Mouse (Mus musculus) layer of hippocampus, adult 9-11 months (tissue): ENCODE measurements at regions not wholly inside any gene's neighbourhood (a gene's known extent, or its start where the extent isn't known, plus 50 kb on each side); places are given as distances from the start of the nearest gene placed in this dataset.
A peak's percentile ranks its signal among the peaks of the same experiment; 100 is the strongest.

Experiments used
- DNase-seq: peaks from one replicate; pipeline ENCODE4 v3.0.0; 2022

DNA sequence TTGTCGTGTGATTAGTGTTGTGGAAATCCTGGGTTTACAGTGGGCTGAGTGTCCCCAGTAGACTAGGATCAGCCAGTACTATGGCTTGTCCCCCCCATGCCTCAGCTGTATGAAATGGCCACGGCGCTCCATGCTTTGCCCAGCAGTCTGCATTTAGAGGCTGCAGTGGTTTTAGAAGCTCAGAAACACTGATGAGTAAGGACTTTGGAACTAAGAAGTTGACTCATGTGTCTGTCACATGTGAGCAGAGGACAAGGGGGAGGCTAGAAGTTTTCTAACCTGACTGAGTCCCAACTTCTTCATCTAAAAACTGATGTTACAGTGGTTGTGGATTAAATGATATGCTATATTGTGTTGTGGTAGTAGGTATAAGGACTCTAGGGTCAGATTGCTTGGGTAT lies 371.5 kb downstream of the Bckdhb start:
- DNase-seq = no peak

DNA sequence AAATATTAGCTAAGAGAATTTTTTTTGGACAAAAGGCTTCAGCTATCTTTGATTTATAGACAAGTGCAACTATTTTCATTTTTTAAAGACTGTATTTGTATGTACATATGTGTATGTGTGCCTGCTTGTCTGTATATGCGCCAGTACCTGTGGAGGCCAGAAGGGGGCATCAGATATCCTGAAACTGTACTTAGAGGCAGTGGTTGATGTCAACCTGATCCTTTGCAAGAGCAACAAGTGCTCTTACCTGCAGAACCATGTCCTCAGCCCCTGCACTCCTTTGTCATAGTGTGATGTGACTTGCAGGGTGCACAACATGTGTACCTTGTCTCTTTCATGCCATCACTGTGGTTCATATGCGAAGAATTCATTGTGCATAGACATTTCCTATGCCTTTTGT lies 379.5 kb downstream of the Bckdhb start:
- DNase-seq = no peak

DNA sequence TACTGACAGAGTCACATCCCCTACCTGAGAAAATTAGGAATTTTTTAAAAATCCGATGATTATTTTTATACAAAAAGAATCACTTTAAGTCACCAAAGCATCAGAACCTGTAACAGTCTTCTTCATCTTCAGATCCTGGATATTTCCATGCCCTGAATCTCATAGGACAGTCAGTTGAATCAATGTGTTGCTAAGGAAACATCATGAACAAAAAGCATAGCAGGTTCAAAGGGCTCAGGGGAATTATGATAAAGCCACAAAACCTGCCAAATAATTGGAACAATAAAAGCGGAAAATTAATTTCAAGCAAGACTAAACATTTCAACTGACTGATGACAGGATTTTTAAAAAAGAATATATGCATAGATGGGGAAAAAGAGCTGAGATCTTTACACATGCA lies 393.9 kb downstream of the Bckdhb start:
- no peak for DNase-seq

DNA sequence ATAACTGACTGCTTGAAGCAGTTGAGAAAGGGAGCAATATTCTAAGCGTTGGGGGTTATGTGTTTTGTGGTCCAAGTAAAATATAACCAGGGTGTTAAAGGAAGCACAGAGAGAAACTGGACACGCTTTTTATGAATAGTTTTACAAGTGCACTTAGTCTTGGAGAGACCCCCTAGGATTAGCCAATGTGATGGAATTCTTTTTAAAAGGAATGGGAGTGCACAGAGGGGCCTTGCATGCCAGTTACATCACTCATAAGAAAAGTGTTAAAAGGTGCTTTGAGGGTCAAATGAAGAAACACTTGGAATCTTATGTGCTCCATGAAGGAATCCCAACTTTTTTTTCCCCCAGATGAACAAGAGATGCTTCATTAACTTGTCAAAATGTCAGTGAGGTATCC lies 394.4 kb downstream of the Bckdhb start:
- no peak for DNase-seq

DNA sequence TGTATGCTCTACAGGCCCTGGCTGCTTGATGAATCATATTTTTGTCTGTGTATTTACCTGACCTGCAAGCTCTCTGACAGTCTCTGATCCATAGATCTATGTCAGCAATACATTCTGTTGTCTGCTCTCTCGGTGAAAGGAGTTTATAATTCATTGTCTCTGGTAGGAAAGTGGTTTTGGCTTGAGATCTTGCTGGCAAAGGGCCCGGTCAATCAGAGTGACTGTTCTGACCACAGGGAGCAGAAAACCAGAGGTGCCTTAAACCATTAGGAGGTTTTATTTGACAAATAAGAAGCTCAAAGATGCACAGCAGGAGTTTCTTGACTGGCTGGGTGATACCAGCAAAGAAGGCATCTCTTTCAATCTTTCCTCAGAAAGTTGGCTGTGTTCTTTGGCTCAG lies 398.2 kb downstream of the Bckdhb start:
- DNase-seq = no peak

DNA sequence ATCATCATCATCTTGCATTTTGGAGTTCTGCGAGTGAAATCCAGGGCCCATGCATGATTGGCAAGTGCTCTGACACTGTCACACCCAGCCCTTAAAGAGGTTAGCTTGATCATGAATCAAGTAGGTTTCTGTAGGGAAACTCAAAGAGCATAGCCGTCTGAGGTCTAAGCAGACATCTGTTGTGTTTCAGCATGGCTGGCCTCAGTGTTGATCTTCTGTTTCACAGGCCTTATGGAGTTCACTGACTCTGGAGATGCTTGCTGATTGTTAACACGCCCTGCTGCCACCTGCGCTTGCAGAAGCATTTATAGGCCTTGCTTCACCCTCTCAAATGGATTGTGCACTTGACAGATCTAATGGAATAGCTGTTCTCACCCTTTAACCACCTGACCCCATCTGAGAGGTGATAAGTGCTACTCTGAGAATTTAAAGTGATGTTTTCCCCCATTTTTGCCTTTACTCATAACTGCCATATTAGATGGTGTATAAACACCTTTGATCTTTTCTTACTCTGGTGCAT lies 406.2 kb downstream of the Bckdhb start:
- no peak for DNase-seq

DNA sequence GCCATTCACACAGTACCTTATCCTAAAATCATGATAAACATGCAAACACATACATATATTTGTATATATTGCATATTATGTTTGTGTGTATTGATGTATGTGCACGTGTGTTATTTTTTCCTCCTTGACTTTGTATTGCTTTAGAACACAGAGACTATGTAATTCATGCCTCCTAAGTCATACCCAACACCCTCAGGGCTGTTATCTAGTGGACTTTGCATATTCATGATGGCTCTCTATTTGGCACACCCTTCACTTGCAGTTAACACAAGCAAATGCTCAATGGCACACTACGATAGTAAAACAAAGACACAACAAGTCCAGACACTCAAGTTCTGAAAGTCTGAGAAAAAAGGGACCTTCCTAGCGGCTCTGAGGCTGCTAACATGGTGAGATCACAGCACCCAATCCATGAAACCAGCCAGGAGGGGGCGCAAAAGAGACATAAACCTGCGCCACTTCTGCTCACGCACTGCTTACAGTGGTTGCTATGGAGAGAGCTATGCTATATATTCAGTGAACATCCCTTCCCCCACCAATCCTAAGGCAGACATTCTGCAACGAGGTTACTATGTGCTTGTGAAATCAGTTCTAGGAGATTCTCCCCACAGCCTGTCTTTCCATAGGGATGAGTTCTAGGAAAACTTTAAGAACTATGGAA lies 418.6 kb downstream of the Bckdhb start:
- peak; percentile 62 for DNase-seq

DNA sequence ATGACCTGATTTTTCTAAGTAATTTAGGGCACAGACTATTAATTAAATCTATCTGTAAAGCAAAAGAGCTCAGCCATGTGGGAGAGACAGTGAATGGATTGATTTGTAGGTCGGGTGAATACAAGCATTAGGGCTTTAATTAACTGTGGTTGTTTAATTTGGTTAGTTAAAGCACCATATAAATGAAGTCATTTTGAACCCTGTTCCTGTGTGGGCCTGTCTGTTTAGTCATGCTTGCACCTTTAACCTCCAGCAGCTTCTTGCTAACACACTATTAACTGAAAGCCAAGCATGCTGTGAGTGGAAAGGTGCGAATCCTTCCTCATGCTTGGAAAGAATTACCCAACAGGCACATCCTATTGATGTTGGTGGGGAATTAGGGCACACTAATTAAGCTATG lies 425.3 kb downstream of the Bckdhb start:
- DNase-seq = no peak

DNA sequence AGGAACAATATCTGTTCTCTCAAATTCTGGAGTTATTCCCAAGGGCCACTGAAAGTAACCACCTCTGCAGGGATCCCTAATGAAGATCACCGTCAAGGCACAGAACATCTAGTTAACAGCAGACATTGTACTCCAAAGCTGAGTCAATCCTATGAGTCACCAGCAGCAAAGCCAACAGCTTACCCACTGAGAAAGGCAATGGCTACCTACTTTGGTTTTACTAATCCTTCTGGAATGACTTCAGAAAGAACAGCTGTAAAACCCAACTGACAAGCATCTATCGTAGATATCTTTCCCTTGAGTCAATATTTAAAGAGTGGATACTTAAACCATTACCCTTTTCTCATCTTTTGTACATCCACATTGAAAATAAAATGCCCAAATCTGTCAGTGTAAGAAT lies 429.5 kb downstream of the Bckdhb start:
- no peak for DNase-seq

DNA sequence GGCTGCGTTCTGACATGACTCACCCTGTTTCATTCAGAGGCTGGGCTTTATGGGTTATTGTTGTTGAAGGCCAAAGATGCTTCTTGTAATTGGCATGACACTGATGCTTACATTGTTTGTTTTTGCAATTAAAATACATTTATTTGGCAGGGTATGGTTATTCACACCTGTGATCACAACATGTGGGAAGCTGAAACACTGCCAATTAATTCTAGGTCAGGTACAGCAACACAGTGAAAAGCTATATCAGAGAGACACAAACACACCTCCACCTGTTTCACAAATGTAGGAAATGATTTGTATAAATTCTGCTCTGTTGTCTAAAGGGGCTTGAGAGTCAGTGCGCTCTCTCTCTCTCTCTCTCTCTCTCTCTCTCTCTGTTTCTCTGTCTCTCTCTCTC lies 431.2 kb downstream of the Bckdhb start:
- no peak for DNase-seq

DNA sequence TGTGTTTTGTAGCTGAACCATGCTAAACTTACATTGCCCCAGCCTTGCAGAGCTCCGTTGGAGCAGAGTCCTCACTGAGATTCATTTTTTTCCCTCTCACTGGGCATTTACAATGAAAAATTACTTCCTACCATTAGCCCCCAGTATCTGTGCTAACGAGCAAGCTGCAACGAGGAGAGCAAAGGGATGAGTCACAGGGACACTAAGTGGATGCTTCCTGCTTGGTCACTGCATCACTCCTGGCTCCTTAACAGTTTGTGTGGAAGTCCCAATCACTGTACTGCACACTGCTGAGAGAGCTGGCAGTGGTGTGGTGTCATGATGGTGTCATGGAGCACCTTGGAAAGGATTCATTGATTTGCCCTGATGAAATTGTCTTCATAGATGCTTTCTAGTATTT lies 434.9 kb downstream of the Bckdhb start:
- no peak for DNase-seq

DNA sequence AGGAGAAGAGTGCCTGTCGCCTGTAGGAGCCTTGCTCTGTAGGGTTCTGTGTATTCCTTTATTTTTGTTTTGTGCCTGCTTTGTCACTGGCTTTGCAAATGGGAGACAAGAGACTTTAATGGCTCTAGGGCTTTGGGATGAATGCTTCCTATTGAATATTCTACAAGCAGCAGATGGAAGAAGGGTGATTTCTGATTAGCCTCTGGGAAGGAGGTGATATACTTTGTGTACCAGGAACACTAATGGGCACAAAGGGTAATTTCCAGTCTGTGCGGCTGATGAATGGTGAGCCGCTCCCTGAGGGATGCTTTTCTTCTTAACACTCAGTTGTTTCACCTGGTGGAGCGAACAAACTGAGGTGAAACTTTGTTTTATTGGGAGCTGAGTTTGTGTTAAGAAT lies 435.5 kb downstream of the Bckdhb start:
- no peak for DNase-seq

DNA sequence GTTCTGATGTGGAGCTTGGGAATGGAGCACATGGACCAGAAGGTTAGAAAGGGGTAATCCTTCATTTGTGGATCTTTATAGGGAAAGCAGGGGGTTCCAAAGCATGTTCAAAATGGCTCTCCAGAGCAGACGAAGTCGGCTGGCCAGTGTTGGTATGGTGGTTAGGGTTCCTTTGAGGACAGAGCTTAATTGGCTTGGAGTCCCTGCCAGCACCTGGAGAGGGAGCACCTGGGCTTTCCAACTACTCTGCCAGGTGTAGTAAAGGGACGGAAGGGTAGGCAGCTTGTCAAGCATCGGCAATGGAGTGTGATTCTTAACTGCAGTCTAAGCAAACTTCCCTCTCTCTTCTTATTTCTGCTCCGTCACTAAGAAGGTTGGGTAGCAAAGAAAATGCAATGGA lies 438.5 kb downstream of the Bckdhb start:
- DNase-seq = no peak

DNA sequence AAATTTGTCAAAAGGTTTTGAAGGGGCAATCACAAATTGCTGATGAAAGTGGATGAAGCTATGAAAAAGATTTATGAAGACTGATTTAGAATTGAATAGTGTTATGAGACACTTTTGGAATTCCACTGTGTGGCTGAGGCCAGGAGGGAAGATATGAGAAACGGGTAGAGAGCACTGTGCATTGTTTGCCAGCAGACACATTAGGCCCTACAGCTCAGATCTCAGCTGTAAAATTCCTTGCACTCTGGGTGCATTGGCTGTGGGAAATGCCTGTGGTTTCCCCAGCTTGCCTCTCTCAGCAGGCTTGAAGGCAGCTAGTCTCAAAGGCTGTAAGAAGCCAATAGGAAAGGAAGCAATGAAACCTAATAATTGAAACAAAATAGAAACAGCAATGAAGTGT lies 444.3 kb downstream of the Bckdhb start:
- DNase-seq = no peak

DNA sequence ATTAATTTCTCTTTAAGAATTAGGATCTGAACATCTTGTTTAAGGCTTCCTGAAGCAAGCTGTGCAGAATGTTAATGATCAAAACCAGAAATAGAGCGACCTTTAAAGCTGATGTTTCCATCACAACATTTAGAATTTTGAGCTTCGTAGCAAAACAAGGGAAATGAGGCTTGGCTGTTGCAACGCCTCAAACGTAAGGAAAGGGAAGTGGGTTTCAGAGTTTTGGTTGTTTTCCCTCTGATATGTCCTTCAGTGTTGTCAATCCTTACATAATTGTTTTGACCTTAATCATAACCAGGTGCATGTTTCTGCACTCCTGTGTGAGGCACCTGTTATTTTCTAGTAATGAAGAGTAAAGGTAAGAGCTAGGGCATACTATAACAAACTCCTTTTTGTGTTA lies 445.3 kb downstream of the Bckdhb start:
- no peak for DNase-seq

DNA sequence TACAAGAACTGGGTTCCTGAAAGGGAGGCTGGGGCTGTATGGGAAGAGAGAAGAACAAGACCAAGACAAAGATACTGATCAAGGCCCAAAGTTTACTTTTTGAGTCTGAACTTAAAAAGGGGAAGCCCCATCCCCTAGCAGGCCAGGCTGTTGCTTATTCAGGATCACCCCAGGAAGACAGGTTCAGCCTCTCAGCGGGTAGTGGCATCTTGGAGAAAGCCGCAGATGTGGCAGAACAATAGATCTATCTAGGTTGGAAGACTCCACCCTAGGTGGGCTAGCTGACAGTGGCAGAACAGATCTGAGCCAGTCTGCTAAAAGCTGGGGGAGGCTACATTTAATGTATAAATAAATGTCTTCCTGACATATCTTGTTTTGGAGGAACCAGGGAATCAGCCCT lies 450.8 kb downstream of the Bckdhb start:
- no peak for DNase-seq

DNA sequence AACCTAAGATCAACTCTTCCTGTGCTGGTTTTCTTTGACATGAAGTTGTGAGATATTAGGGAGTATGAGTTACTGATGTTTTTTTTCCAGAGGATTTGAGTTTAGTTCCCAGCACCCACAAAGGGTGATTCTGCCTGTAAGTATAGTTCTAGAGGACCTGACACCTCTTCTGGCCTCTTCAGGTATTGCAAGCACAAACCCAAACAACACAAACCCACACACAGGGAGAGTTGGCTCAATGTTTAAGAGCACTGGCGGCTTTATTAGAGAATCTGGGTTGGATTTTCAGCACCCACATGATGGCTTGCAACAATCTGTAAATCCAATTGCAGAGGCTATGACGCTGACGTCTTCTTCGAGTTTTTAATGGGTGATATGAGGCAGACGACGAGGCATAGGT lies 451.7 kb downstream of the Bckdhb start:
- DNase-seq = no peak

DNA sequence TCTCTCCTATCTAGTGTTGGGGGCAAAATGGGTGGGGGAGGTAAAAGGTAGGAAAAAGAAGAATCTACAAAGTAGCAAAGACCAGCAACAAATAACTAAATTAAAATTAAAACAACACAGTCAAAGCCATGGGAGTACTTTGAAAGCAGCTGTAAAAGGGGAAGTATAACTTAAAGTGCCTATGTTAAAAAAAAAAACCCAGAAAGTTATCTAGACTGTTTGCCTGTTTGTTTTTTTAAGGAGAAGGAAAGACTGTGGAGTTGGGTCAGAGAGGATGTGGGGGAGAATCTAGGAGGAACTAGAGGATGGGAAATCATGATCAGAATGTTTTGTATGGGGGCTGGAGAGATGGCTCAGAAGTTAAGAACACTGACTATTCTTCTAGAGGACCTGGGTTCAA lies 457.0 kb downstream of the Bckdhb start:
- no peak for DNase-seq

DNA sequence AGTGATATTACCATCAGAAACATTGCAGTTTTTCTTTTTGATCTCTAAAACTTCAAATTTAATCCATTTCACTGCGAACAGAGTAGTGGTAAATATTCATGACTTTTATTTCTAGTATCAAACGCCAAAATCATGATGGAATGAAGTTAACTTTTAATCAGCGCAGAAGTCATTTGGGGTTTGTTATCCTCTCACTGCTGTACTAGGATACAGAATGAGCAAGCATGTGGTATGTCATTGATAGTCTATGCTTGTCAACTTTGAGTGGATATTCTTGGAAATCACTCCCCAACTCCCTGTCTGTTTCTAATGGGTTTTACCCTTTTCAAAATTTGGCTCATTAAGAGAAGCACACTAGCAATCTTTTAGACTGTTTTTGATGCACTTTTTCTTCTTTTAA lies 464.9 kb downstream of the Bckdhb start:
- no peak for DNase-seq

DNA sequence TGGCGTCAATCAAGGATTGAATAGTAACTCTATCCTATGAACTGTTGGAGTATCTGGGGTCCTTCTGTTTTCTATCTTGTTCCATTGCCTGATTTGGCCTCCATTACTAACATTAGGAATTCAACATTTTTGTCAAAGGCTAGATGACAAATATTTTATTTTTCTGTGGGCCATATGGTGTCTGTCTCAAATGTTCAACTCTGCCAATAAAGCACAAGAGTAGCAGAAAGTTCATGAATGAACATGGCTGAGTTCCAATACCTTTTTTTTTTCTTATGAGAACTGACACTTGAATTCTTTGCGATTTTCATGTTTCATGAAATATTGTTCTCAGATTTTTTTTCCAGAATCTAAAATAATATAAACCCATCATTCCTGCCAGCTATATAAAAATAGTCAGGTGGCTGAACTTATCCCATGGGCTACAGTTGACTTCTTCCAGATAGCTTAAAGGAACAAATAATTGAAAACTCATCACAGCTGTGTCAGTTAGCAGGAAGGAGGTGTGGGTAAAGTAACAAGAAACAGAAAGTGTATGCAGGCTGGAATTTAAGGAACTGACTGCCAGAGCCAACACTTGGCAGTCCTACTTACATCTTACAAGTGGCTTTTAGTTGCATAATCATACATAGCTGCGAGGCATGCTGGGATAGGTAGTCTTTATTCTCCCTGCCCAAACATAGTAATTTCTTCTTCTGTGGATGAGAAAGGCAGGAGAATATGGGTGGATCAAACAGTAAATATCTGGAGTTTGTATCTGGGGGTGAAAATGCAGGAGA lies 469.8 kb downstream of the Bckdhb start:
- DNase-seq = no peak

DNA sequence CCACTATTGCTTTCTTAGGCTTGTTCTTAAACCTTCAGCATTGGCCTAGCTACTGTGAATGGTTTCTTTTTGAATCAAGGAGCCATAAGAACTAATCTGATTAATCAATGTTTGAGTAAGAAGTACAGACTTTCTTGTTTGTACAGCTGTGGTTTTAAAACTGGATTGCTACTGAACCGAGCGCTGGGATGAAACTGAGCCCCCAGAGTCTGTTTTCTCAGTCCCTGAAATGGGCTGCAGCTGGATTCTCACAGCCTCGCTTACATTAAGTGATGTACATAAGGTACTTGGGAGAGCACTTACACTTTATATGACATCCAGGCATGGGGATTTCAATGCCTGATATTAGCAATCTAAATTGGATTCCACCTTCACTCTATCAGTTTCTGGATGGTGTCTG lies 474.5 kb downstream of the Bckdhb start:
- no peak for DNase-seq

DNA sequence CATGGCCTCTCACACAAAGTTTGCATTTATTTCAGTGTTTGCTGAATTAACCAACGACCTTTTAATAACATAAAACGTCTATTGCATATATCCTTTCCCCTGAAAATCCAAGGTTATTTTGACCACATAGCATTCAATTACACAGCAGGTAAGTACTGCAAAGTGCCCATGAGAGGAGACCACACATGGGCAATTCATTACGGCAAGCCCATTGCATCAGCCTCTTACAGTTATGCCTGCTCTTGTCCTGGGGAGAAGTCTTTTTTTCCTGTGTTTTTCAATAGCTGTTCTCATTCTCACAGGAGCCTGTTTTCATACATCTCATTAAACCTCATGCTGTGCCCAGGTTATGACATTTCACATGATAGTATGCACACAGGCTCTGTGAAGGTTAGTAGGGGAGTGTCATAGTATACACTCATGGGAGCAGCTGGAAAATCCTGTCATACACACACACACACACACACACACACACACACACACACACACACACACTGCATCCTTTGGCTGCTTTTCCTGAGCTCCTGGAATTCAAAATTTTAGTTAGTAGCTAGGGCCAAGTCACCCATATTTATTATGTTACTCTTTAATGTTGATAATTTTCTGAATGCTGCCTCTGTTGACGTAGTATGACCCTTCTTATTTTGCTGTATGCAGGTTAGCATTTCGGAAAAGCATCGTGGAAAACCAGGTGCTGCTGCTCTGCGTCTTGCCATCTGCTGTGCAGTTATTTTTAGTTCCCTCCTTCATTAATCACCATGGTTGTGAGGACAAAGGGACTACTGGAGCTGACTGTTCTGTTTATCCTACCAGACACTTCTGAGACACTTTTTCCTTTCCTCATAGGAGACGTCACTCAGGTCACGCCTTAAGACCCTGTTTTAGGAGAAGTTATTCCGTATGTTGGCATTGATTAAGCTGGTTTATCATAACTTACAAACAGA lies 483.6 kb downstream of the Bckdhb start:
- peak; percentile 8 for DNase-seq
